Mouse (Mus musculus): ENCODE results near the gene Phex.

The Phex gene

GRCm38 (mm10) chrX:157415212-157415611, at the start of gene Phex:
Gene Phex, minus strand, starts transcription at chrX:157415312.
- DNase-seq (ENCODE audit: low read depth, low spot score): no peak

- DNase-seq (ENCODE audit: low read depth, low spot score): peak; percentile 57
These were observed 47.6 kb upstream of the Phex start for GRCm38 (mm10) chrX:157462716-157463115.

GRCm38 (mm10) chrX:157454430-157454829, 39.3 kb upstream of the Phex start:
- DNase-seq (ENCODE audit: low read depth, low spot score): peak; percentile 74

- no peak for DNase-seq (ENCODE audit: low read depth, low spot score)
These were observed 33.9 kb upstream of the Phex start for GRCm38 (mm10) chrX:157449000-157449399.

- DNase-seq (ENCODE audit: low read depth, low spot score): no peak
These were observed 32.3 kb upstream of the Phex start for GRCm38 (mm10) chrX:157447431-157447830.

GRCm38 (mm10) chrX:157434768-157435167, 19.7 kb upstream of the Phex start:
- DNase-seq (ENCODE audit: low read depth, low spot score): no peak

GRCm38 (mm10) chrX:157419451-157419850, 4.3 kb upstream of the Phex start:
- DNase-seq (ENCODE audit: low read depth, low spot score): no peak

GRCm38 (mm10) chrX:157404919-157405318, 10.2 kb downstream of the Phex start:
- DNase-seq (ENCODE audit: low read depth, low spot score): no peak

- no peak for DNase-seq (ENCODE audit: low read depth, low spot score)
These were observed 23.9 kb downstream of the Phex start for GRCm38 (mm10) chrX:157391241-157391640.

GRCm38 (mm10) chrX:157390102-157390501, 25.0 kb downstream of the Phex start:
- DNase-seq (ENCODE audit: low read depth, low spot score): no peak

- no peak for DNase-seq (ENCODE audit: low read depth, low spot score)
These were observed 26.7 kb downstream of the Phex start for GRCm38 (mm10) chrX:157388419-157388818.

- no peak for DNase-seq (ENCODE audit: low read depth, low spot score)
These were observed 28.1 kb downstream of the Phex start for GRCm38 (mm10) chrX:157387025-157387424.

- peak; percentile 3 for DNase-seq (ENCODE audit: low read depth, low spot score)
These were observed 36.3 kb downstream of the Phex start for GRCm38 (mm10) chrX:157378822-157379221.

GRCm38 (mm10) chrX:157377456-157377855, 37.7 kb downstream of the Phex start:
- no peak for DNase-seq (ENCODE audit: low read depth, low spot score)

GRCm38 (mm10) chrX:157373873-157374272, 41.2 kb downstream of the Phex start:
- DNase-seq (ENCODE audit: low read depth, low spot score): no peak

GRCm38 (mm10) chrX:157369166-157369565, 45.9 kb downstream of the Phex start:
- peak; percentile 41 for DNase-seq (ENCODE audit: low read depth, low spot score)

- DNase-seq (ENCODE audit: low read depth, low spot score): no peak
These were observed 59.6 kb downstream of the Phex start for GRCm38 (mm10) chrX:157355521-157355920.

- DNase-seq (ENCODE audit: low read depth, low spot score): no peak
These were observed 68.9 kb downstream of the Phex start for GRCm38 (mm10) chrX:157346201-157346600.

- DNase-seq (ENCODE audit: low read depth, low spot score): peak; percentile 8
These were observed 80.4 kb downstream of the Phex start for GRCm38 (mm10) chrX:157334726-157335125.

GRCm38 (mm10) chrX:157329821-157330220, 85.3 kb downstream of the Phex start:
- DNase-seq (ENCODE audit: low read depth, low spot score): no peak

- DNase-seq (ENCODE audit: low read depth, low spot score): peak; percentile 69
These were observed 86.7 kb downstream of the Phex start for GRCm38 (mm10) chrX:157328396-157328795.

GRCm38 (mm10) chrX:157327756-157328155, 87.4 kb downstream of the Phex start:
- peak; percentile 60 for DNase-seq (ENCODE audit: low read depth, low spot score)

- DNase-seq (ENCODE audit: low read depth, low spot score): no peak
These were observed 90.7 kb downstream of the Phex start for GRCm38 (mm10) chrX:157324396-157324795.

GRCm38 (mm10) chrX:157310331-157310730, 104.8 kb downstream of the Phex start:
- no peak for DNase-seq (ENCODE audit: low read depth, low spot score)

Data from 3T3-L1 (cell line).